Mouse (Mus musculus) spleen, postnatal 14 days (tissue): Measurements from ENCODE around the gene Pdik1l.

Source experiments
- DNase-seq, 2 experiments: peaks; one replicate each; pipeline ENCODE4 v3.0.0; 2021 to 2022; ENCODE audit warnings: low spot score in 2 of 2

Gene Pdik1l

DNA sequence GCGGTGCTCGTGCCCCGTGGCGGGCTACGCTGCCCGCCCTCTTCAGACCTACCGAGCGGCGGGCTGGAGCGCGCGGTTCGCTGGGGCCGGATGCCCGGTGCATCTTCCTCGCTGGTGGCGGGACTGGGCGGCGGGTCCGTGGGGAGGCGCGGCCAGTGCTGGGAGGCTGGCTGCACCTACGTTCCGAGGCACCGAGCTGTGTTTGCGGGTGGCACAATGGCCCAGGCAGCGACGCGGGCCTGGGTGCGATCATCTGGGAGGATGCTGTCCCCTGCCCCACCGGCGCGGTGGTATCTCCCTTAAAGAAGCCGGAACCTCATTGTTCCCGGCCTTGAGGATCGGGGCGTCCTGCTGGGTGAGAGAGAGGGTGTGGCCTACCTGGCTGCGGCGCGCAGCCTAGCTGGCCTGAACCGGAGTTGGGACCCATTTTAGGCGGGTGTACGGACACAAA lies at the start of gene Pdik1l:
Gene Pdik1l, minus strand, starts transcription at position 321 of the 451 bp plus-strand sequence.
- DNase-seq: peak; percentile 62 to 68

GRCm38 (mm10) chr4:134330281-134330680 lies 42.6 kb upstream of the Pdik1l start:
- DNase-seq: no peak

DNA sequence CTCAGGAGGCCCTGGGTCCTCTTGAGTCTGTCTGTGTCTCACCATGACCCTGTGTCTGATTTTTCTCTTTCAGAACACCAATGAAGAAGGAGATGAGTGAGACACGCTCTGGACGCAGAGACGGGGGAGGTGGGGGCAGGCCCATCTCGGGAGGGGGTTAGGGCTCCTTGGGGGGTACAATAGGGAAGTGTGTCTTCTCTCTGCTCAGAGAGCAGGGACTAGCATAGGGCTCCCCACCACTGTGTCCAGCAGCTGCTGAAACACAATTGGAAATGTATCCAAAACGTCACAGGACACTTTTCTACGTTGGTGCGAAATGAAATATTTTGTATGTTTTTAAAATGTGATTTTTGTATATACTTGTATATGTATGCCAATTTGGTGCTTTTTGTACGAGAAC lies 41.1 kb upstream of the Pdik1l start:
- DNase-seq: no peak

GRCm38 (mm10) chr4:134328151-134328550 lies 40.5 kb upstream of the Pdik1l start:
- DNase-seq: no peak

DNA sequence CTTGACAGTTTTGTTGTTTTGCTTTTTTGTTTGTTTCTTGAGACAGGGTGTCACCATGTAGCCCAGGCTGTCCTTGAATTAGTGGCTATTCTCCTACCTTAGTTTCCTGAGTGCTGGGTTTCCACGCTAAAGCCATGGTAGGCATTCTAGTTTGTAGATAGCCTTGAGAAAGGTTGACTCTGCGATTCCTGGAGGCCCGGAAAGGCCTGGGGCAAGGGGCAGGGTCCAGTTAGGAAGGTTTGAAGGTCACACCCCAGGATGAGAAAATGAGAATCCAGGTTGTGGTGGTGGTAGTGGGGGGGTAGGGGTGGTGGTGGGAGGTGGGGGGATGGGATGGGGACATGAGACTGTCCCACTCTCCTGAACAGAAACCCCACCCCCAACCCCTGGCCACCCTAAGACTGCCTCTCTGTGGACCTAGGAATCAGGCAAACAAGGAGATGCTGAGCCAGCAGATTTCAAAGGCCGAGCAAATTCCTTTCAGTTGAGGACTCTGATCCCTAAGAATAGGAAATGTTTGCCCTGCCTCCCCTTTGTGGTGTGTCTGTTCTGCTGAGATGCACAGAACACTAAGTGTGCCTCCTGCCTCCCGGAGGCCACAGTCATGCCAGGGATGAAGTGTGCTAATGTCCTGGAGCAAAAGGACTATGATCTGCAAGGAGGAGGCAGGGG lies 39.3 kb upstream of the Pdik1l start:
- no peak for DNase-seq

DNA sequence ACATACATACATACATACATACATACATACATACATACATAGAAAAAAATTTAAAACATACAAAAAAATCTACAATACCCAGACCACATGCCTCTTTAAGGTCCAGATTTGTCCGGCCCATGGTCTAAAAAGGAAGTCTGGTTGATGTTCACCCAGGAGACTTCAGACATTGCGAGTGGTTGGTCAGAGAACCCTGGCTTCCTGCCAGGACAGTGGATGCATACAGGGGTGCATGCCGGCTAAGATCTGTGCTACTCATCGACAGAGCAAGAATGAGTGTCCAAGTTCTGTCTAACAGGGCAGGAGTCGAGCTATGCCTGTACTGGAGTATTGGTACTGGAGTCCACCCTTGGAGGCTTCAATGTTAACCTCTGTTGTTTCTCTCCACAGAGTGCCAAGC lies 37.0 kb upstream of the Pdik1l start:
- no peak for DNase-seq

DNA sequence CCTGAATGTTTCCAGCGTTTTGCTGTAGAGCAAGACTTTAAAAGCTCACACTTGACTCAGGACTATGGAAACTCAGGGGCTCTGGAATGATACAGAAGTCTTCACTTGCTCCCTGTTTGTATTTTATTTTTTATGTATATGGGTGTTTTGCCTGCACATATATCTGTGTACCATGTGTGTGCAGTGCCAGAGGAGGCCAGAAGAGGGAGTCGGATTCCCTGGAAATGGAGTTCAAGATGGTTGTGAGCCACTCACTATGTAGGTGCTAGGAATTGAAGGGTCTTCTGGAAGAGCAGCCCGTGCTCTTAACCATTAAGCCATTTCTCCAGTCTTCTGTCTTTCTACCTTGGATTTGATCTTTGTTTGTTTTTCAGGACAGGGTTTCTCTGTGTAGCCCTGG lies 33.8 kb upstream of the Pdik1l start:
- no peak for DNase-seq

GRCm38 (mm10) chr4:134319674-134320073 lies 32.0 kb upstream of the Pdik1l start:
- DNase-seq: no peak

GRCm38 (mm10) chr4:134319074-134319473 lies 31.4 kb upstream of the Pdik1l start:
- DNase-seq: no peak

DNA sequence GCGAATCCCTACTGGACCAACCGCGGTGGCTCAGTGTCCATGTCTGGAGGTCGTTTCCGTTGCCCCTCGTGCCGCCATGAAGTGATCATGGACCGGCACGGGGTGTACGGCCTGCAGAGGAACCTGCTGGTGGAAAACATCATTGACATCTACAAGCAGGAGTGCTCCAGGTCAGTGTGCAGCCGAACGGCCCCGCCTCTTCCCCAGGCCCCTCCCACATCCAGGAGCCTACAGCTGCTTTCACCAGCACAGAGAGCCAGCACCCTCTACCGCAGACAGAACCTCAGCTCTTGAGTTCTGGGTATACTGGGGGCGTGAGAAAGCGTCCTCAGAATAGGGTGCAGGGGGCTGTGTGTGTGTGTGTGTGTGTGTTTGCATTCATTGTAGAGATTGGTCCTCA lies 28.7 kb upstream of the Pdik1l start:
- DNase-seq: no peak

DNA sequence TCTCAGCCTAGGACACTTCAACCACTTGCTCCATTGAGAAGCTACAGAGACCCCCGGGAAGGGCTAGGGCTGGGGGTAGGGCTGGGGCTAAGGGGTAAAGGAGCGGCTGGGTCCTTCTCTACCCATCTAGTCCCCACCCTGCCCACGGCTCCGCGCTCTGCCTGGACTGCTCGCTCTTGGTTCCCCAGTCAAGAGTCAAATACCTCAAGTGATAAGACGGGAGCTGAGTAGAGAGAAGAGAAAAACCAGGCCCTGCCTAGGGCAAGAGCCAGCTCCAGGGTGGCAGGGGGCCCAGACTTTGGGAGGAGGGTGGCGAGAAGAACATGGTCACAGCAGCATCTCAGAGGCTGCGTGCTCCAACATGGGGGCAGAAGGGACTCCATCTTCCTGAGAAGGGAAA lies 27.8 kb upstream of the Pdik1l start:
- DNase-seq: no peak

DNA sequence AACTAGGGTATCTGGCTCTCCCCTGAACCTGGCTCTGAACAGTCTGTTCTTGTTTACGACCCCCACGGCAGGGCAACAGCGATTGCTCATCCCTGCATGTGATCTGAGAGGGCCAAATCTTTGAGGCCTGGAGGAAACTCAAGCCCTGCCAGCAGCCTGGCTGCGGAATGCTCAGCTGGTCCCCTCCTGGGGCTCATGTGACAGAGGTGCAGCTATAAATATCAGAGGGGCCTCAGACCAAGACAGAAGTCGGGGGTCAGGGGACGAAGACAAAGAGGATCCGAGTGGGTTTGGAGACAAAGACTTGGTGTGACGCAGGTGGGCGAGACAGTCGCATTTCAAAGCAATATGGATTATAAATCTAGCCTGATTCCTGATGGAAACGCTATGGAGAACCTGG lies 27.2 kb upstream of the Pdik1l start, which contains the start of gene Trim63:
Gene Trim63, plus strand, starts transcription at position 245 of the 400 bp plus-strand sequence.
- DNase-seq: no peak

DNA sequence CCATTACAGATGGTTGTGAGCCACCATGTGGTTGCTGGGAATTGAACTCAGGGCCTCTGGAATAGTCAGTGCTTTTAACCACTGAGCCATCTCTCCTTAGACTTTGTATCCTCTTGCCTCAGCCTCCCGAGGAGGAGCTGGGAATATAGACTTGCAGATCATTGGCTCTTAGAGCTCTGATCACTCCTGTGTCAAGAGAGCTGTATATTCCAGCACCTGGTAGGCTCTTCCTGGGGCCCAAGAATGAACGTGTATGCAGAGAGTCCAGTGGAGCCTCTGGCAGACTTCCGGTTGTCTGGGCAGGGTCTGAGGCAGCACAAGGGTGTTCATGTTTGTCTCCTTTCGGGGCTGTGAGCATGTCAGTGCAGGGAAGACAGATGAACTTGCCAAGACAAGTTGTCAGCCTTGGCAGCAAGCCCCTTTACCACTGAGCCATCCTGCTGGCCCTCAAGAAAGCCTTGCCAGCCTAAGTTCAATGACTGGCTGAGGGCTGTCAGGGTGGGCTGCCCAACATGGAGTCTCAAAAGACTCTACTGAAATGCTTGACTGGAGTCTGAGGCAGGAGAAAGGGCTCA lies 26.5 kb upstream of the Pdik1l start:
- no peak for DNase-seq

GRCm38 (mm10) chr4:134312901-134313300 lies 25.2 kb upstream of the Pdik1l start:
- no peak for DNase-seq

- no peak for DNase-seq
Observed at GRCm38 (mm10) chr4:134312341-134312740, 24.6 kb upstream of the Pdik1l start.

GRCm38 (mm10) chr4:134311784-134312183 lies 24.1 kb upstream of the Pdik1l start:
- no peak for DNase-seq

DNA sequence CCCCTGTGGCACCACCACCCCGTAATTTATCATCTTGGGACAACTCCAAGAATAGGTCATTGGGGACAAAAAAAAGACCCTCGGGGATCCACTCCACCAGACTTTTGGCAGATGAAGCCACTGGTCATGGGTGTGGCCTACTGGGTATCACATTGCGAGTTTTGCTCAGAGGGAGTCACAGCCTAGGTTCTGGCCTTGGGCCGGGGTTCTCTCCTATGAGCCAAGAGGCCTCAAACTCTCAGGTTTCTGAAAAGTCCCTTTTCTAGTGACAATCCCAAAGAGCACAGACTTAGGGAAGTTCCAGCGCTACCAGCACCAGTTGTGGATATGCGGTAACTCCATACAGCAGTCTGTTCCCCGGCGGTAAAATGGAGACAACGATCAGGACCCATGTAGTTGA lies 23.0 kb upstream of the Pdik1l start:
- DNase-seq: no peak

- DNase-seq: no peak
Observed at GRCm38 (mm10) chr4:134310106-134310505, 22.4 kb upstream of the Pdik1l start.

GRCm38 (mm10) chr4:134307367-134308072 lies 19.8 kb upstream of the Pdik1l start:
- DNase-seq: peak in 1 of 2 experiments; percentile 29

GRCm38 (mm10) chr4:134306963-134307362 lies 19.3 kb upstream of the Pdik1l start:
- no peak for DNase-seq

DNA sequence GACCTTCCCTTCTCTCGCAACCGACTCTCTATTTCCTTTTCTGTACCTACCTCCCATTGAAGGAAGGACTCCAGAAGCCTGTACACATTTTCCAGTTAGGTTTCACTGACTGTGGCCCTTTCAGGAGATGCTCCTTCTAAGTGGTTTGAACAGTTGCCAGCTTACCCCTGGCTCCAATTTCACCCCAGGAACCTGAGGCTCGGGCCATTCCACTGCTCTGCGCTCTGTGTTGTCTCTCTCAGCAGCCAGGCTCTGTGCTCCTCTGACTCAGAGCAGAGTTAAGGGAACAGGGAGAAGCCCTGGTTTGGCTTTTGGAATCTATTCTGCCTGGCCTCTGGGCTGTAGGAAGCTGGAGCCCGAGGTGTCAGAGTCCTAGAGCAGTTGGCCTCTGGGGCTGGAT lies 14.4 kb upstream of the Pdik1l start:
- no peak for DNase-seq

GRCm38 (mm10) chr4:134300316-134300715 lies 12.6 kb upstream of the Pdik1l start:
- DNase-seq: no peak

- DNase-seq: no peak
Observed at GRCm38 (mm10) chr4:134299498-134299810, 11.8 kb upstream of the Pdik1l start.
